Mouse (Mus musculus): ENCODE measurements around the gene Intu. TPM values are rescaled to one million over a fixed set of nuclear protein-coding genes. Genes with fewer than 3 reads are reported as not detected.

Intu gene
- total RNA-seq, 2 experiments from 2014 or later: 0.92 to 1.5 TPM

GRCm38 (mm10) chr3:40683171-40683570 lies 152.1 kb downstream of the Intu start:
- no peak for DNase-seq

- DNase-seq: no peak
Measured at GRCm38 (mm10) chr3:40685855-40686515, 154.9 kb downstream of the Intu start.

GRCm38 (mm10) chr3:40686836-40687235 lies 155.8 kb downstream of the Intu start:
- no peak for DNase-seq

- DNase-seq: no peak
Measured at GRCm38 (mm10) chr3:40687588-40687987, 156.5 kb downstream of the Intu start.

- DNase-seq: no peak
Measured at GRCm38 (mm10) chr3:40691566-40691965, 160.5 kb downstream of the Intu start.

- no peak for DNase-seq
Measured at GRCm38 (mm10) chr3:40693435-40693834, 162.3 kb downstream of the Intu start.

- no peak for DNase-seq
Measured at GRCm38 (mm10) chr3:40693960-40694359, 162.9 kb downstream of the Intu start.

GRCm38 (mm10) chr3:40694438-40694837 lies 163.4 kb downstream of the Intu start:
- DNase-seq: no peak

GRCm38 (mm10) chr3:40695162-40695561 lies 164.1 kb downstream of the Intu start:
- no peak for DNase-seq

- no peak for DNase-seq
Measured at GRCm38 (mm10) chr3:40698834-40699233, 167.7 kb downstream of the Intu start.

GRCm38 (mm10) chr3:40704816-40705430 lies 173.8 kb downstream of the Intu start:
- DNase-seq: no peak

GRCm38 (mm10) chr3:40708655-40709054 lies 177.6 kb downstream of the Intu start, which contains the start of gene Slc25a31:
Gene Slc25a31, plus strand, starts transcription at chr3:40708855.
- DNase-seq: no peak

- no peak for DNase-seq
Measured at GRCm38 (mm10) chr3:40716056-40716455, 185.0 kb downstream of the Intu start.

GRCm38 (mm10) chr3:40719022-40719421 lies 187.9 kb downstream of the Intu start:
- no peak for DNase-seq

- DNase-seq: no peak
Measured at GRCm38 (mm10) chr3:40738381-40738912, 207.4 kb downstream of the Intu start.

GRCm38 (mm10) chr3:40744024-40744835 lies 213.1 kb downstream of the Intu start, which contains the start of gene Hspa4l:
Gene Hspa4l, plus strand, starts transcription at chr3:40744495.
- no peak for DNase-seq

- peak; percentile 90 for DNase-seq
Measured at GRCm38 (mm10) chr3:40744836-40745660, 214.0 kb downstream of the Intu start.

- DNase-seq: no peak
Measured at GRCm38 (mm10) chr3:40745661-40746547, 214.8 kb downstream of the Intu start.

Measured in gastrocnemius, postnatal 25 days (tissue).